In genomic region chr2:4620640-4621401, GRCm38 (mm10) we compare ENCODE assay signal across 10 mouse cellular contexts. TPM values are rescaled to one million over a fixed set of nuclear protein-coding genes. Genes with fewer than 3 reads are reported as not detected.
A peak's percentile ranks its signal among the peaks of the same experiment; 100 is the strongest.
DNase-seq lines count a peak whose midpoint lies in the region; ATAC-seq and TF ChIP-seq lines count a peak whose summit lies in the region.
"Had no signal": no experiment of that assay in that cellular context is flagged by ENCODE, and none has a peak within 500 bp of the region (broad histone marks: within the 10 kb centered on the region; RNA-seq: fewer than 3 reads in every experiment).

No protein-coding gene starts in this region.

- no peaks in the 10 kb centered on the region for H3K4me1 ChIP-seq in heart, postnatal 0 days (ENCODE audit: control insufficient read depth, insufficient read depth)
- H3K4me1 ChIP-seq in stomach, embryonic 15.5 days = 0 out of 2 replicates have a peak, but pooled peaks cover 5% of the 10 kb centered on the region

- H3K27ac ChIP-seq in gastrocnemius, adult 2 months = peak overlapping the region; percentile 67
- peak overlapping the region; percentile 63 for H3K27ac ChIP-seq in heart, postnatal 0 days (ENCODE audit: low read depth)
- peak overlapping the region; percentile 77 for H3K27ac ChIP-seq in stomach, embryonic 15.5 days
- H3K27ac ChIP-seq: liver, embryonic 14.5 days had no signal

- ATAC-seq in heart, postnatal 0 days (ENCODE audit: insufficient read depth, low read depth) = peak; percentile 76
- ATAC-seq in stomach, embryonic 15.5 days (ENCODE audit: insufficient read depth, low FRiP score, low read depth) = peak; percentile 61

- intact Hi-C loops in gastrocnemius, adult 2 months (cut with DNase I) = no loop called here

- no peak overlapping the region for H3K9ac ChIP-seq in heart, postnatal 0 days (replicated peaks; ENCODE audit: low read depth, low read length)
- H3K9ac ChIP-seq in stomach, embryonic 15.5 days = no peak overlapping the region
- H3K9ac ChIP-seq: liver, embryonic 14.5 days had no signal

- TF ChIP-seq CTCF in gastrocnemius, adult 2 months (IDR thresholded peaks at IDR 0.05) = no peak
- no peak for TF ChIP-seq CTCF in heart, postnatal 0 days (IDR thresholded peaks at IDR 0.05; ENCODE audit: low read depth)

- peak; percentile 51 for DNase-seq in lung, postnatal 10 days
- no peak for DNase-seq in lung, adult 18-20 months
- DNase-seq in gastrocnemius, adult 2 months = peak; percentile 79
- peak; percentile 49 for DNase-seq in heart, postnatal 0 days (ENCODE audit: low spot score)
- DNase-seq in adrenal gland, postnatal 4 days (ENCODE audit: low spot score in 2 of 2) = no peak
- DNase-seq in layer of hippocampus, adult 8-10 months (ENCODE audit: low spot score in 2 of 2) = no peak
- DNase-seq: right cerebral cortex, postnatal 4 days; thymus, postnatal 4 days had no signal

- H3K36me3 ChIP-seq in heart, postnatal 0 days (replicated peaks; ENCODE audit: control insufficient read depth, insufficient read depth, low read length) = peaks cover 27% of the 10 kb centered on the region
- H3K36me3 ChIP-seq in stomach, embryonic 15.5 days = peaks cover 7% of the 10 kb centered on the region; the same call in 1 of the 2 replicates

- no peak for TF ChIP-seq EP300 in heart, postnatal 0 days (IDR thresholded peaks at IDR 0.05; ENCODE audit: low read depth)

- peak overlapping the region; percentile 46 for H3K4me3 ChIP-seq in gastrocnemius, adult 2 months
- H3K4me3 ChIP-seq in heart, postnatal 0 days (ENCODE audit: low read depth, low read length) = no peak overlapping the region
- no peak overlapping the region for H3K4me3 ChIP-seq in stomach, embryonic 15.5 days (replicated peaks)

- WGBS in heart, postnatal 0 days = 68% methylated on average over 12 of the region's 12 CpGs
- 51% methylated on average over 12 of the region's 12 CpGs for WGBS in stomach, embryonic 15.5 days

- H3K9me3 ChIP-seq in heart, postnatal 0 days (replicated peaks; ENCODE audit: control insufficient read depth, low read length) = no peaks in the 10 kb centered on the region
- no peaks in the 10 kb centered on the region for H3K9me3 ChIP-seq in stomach, embryonic 15.5 days

- H3K4me2 ChIP-seq in heart, postnatal 0 days (ENCODE audit: low read depth, low read length) = no peak overlapping the region
- 0 out of 2 replicates have a peak overlapping the region, but pooled peaks have one; percentile 1 for H3K4me2 ChIP-seq in stomach, embryonic 15.5 days

- H3K27me3 ChIP-seq in heart, postnatal 0 days (ENCODE audit: control insufficient read depth, insufficient read depth, low read length) = no peaks in the 10 kb centered on the region
- no peaks in the 10 kb centered on the region for H3K27me3 ChIP-seq in stomach, embryonic 15.5 days (replicated peaks)

RNA-seq across cellular contexts. Expression of gene Prpf18, which starts 31.1 kb away (rescaled TPM):
- 10 to 100 TPM; 42.4 to 42.5 TPM for total RNA-seq in gastrocnemius, adult 2 months (2021)
- 23.8 and 24.3 TPM in 2 replicates for total RNA-seq in heart, postnatal 0 days (2014; rRNA removed; ENCODE audit: low replicate concordance)
- 24.5 and 24.6 TPM in 2 replicates for polyA plus RNA-seq in heart, postnatal 0 days (2015; fragmentation: Nextera tagmentation; extraction: Ambion mirVana)
- polyA plus RNA-seq in stomach, embryonic 15.5 days (2015; fragmentation: Nextera tagmentation; extraction: Ambion mirVana) = 32.2 and 32.5 TPM in 2 replicates
- 10 to 100 TPM; 46.0 to 50.6 TPM for total RNA-seq in adrenal gland, postnatal 4 days (2021)
- 10 to 100 TPM; 42.0 to 49.8 (median 47.5) TPM for total RNA-seq in layer of hippocampus, adult 8-10 months (2022)

Comparison
In these comparisons a context has a peak if more than half of its experiments do, and no peak if none do; other contexts are left out.
1. DNase-seq: peak in lung, postnatal 10 days (single experiment), gastrocnemius, adult 2 months (single experiment) and heart, postnatal 0 days (single experiment); none in lung, adult 18-20 months (0 of 2), adrenal gland, postnatal 4 days (0 of 2) and layer of hippocampus, adult 8-10 months (0 of 2).
2. Peak in every context shown above with its lines, with median percentiles within 50 percentile points of each other: H3K27ac ChIP-seq.